Mouse (Mus musculus) urinary bladder, postnatal 36 days (tissue): ENCODE results near the gene Cenpv.
"Not testable (repeated sequence)": the region's sequence is repeated elsewhere in the genome, so short reads cannot be mapped to it uniquely, and the experiment has no call there.

Source experiments
- DNase-seq, 2 experiments: peaks; one replicate each; pipeline ENCODE4 v3.0.0; 2022; ENCODE audit warnings: low spot score in 2 of 2, mixed read lengths in 1 of 2

The Cenpv gene

DNA sequence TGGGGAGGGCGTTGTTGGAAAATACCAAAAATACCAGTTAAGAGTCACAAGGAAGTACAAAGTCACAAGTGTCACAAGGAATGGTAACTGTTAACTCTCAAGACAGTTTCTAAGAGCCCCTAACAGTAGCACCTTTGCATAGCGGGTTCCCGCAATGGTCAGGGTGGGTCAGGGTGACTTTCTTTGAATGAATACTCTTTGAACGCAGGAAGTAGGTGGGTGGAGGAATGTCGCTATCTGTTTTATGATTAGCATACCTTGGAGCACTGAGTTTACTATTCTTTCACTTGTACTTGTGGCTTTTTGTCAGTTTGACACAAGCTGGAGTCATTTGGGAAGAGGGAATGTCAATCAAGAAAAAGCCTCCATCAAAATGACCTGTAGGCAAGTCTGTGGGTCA is 30.2 kb downstream of the Cenpv start:
- not testable (repeated sequence) for DNase-seq

DNA sequence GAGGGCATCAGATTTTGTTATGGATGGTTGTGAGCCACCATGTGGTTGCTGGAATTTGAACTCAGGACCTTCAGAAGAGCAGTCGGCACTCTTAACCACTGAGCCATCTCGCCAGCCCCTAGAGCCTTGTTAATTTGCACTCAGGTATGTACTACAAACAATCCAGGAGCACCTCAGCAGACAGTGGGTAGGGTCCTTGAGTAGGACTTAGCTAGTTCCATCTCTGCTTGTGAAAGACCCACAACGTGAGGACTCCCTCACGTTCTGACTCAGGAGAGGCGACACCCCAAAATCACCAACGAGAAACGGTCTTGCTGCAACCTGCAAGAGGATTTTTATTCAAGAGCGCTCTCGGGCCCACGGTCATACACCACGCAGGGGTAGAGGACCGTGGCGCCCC is 30.7 kb downstream of the Cenpv start:
- not testable (repeated sequence) for DNase-seq

DNA sequence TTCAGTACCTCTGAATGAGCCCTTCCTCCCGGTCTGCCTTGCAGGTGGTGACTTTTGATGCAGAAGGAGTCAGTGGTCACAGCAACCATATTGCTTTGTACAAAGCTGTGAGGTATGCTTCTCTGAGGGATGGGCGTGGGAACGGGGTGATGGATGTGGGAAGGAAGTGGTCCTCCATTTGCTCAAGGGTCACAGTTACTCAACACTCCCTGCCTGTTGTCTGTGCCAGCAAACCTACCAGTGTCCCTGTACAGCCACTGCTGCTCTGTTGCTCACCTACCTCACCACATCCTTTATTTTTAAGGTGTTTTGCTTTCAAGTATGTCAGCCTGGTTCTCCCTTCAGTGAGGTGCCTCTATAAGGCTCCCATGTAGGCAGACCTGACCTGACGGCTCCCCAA is 31.4 kb downstream of the Cenpv start:
- DNase-seq, result no peak

- DNase-seq, result no peak
Measured at GRCm38 (mm10) chr11:62500529-62500928, 38.5 kb downstream of the Cenpv start.

GRCm38 (mm10) chr11:62498802-62499201 is 40.3 kb downstream of the Cenpv start:
- no peak for DNase-seq

DNA sequence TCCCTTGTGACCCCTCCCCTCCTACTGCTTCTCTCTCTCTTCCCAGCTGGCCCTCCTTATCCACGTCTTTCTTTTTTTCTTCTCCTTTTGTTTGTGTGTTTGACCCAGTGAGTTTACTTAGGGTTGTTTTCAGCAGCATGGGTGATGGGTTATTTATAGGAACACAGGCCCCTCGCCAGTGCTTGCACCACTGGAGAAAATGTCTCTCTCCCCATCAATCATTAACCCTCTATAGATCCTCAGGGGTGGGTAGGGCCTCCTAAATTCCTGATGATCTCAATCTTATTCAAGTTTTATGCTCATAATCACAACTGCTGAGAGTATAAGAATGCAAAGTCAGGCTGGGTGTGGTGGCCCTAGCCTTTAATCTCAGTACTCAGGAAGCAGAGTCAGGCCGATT is 41.9 kb downstream of the Cenpv start:
- no peak for DNase-seq

DNA sequence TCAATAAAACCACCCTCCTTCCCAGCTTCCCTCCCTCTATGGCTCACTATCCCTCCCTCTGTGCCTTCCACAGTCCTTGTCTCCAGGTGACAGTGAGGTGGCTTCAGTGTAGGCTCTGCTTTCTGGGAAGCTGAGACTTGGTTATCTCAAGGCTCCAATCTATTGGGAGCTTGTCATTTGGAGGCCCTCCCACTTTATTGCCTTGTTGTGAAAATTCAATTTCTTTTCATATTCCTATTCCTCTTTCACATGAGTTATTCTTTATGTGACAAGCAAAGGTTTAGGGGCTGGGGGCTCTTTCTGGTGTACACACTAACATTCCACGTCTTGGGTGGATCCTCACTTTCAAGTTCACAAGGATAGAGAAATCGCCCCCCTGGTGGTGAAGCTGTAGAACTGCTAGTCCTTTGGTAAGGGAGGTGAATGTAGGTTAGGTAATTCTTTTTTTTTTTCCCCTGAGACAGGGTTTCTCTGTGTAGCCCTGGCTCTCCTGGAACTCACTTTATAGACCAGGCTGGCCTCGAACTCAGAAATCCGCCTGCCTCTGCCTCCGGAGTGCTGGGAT is 42.8 kb downstream of the Cenpv start:
- peak in 1 of 2 experiments; percentile 8 for DNase-seq

GRCm38 (mm10) chr11:62495276-62495801 is 43.7 kb downstream of the Cenpv start:
- DNase-seq, result peak; percentile 30 to 49

GRCm38 (mm10) chr11:62494754-62495275 is 44.2 kb downstream of the Cenpv start:
- DNase-seq, result peak in 1 of 2 experiments; percentile 77

DNA sequence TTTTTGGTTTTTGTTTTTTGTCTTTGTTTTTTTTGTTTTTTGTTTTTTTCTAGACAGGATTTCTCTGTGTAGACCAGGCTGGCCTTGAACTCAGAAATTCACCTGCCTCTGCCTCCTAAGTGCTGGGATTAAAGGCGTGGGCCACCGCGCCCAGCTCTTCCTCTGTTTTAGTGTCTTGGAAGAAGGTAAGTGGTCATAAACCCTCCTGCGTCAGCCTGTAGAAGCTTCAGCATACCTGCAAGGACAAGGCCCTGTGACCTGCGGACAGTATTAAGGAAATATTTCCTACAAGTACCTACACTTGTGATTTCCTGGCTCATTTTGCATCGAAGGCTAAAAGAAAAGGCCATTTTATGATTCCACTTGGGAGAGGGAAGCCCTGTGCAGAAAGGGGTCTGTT is 45.4 kb downstream of the Cenpv start:
- no peak for DNase-seq

DNA sequence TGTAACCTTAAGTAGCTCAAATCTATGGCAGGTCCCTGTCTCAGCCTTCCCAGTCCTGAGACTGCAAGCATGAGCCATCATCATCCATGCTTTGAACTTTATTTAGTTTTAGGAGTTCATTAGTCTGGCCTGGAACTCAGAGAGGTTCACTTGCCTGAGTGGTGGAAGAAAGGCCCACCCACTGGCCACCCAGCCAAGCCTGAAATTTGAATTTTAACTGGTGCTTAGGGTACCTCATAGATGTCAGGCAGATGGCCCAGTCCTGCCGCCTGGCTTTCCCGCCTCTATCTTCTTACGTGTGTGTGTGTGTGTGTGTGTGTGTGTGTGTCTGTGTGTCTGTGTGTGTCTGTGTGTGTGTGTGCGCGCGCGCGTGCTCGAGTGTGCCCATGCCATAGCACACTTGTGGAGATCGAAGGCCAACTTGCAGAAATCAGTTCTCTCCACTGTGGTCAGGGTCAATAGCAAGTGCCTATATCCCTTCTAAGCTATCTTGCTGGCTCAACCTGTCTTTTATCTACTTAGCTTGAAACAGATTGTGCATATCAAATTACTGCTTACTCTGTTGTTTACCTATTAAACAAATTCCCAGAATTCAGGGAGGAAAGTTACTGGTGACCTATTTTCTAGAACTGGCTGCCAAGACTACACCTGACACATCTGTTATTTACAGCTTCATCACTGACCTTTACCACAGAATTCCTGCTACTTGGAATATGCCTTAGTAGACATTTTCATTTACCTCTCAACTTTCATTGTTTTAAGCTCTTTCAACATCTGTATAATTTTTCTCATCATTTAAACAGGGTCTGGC is 51.3 kb downstream of the Cenpv start:
- no peak for DNase-seq

GRCm38 (mm10) chr11:62486949-62487348 is 52.1 kb downstream of the Cenpv start:
- no peak for DNase-seq

DNA sequence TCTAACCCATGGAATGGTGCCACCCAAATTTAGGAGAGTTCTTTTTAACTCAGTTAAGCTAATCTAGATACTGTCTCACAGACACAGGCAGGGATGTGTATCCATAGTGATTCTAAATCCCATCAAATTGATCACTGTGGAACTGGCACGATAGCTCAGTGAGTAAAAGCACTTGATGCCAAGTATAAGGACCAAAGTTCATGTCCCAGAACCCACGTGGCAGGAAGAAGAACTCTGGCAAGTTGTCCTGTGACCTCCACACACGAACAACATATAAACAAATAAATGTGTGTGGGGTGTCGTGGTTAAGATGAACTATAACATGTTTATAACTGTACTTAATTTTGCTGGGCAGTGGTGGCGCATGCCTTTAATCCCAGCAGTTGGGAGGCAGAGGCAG is 59.5 kb downstream of the Cenpv start:
- DNase-seq, result no peak

GRCm38 (mm10) chr11:62478931-62479330 is 60.1 kb downstream of the Cenpv start:
- DNase-seq, result peak in 1 of 2 experiments; percentile 42

DNA sequence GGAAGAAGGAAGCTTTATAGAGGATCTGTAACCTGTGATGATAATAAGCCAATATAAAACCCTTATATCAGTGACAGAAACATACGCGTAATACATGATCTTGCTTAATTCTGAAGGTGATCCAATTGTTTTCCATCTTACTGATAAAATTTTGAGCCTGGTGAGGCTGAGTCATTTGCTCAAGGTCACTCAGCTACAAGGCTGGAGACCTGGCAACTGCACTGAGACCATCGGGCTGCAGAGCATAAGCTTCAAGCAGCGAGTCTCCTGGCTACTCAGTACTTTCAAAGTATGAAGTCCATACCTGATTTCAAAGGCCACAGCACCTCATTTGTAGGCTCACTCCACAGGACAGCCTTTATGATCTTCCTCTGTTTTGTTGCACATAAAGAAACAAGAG is 62.9 kb downstream of the Cenpv start:
- no peak for DNase-seq
